Mouse (Mus musculus): ENCODE data around the gene Trim2. TPM values are rescaled to one million over a fixed set of nuclear protein-coding genes. Genes with fewer than 3 reads are reported as not detected.

The Trim2 gene
- total RNA-seq, 2 experiments from 2014 or later, result 6.1 to 9.3 TPM

- ATAC-seq (replicated peaks; ENCODE audit: low FRiP score, low TSS enrichment, poor library complexity, severe bottlenecking), result no peak
Observed at GRCm38 (mm10) chr3:84208917-84209513, 97.7 kb downstream of the Trim2 start.

DNA sequence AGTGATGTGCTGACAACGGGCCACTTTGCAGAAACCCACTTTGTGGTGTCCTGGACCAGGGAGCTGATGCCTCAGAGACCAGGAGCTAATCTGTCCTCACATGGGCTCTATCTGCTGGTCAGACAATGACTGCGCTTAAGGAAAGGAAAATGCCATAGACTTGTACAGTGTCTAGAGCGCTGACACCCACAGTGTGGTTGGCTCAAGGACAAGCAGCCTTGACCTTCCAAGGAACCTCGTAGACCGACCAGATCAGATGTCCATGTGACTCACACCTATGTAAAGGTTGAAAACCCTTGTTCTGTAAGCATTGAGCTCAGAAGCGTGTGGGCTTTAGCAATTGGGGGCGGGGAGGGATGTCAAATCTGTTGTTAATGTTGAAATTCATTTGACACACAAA, 98.2 kb downstream of the Trim2 start:
- no peak for ATAC-seq (replicated peaks; ENCODE audit: low FRiP score, low TSS enrichment, poor library complexity, severe bottlenecking)

DNA sequence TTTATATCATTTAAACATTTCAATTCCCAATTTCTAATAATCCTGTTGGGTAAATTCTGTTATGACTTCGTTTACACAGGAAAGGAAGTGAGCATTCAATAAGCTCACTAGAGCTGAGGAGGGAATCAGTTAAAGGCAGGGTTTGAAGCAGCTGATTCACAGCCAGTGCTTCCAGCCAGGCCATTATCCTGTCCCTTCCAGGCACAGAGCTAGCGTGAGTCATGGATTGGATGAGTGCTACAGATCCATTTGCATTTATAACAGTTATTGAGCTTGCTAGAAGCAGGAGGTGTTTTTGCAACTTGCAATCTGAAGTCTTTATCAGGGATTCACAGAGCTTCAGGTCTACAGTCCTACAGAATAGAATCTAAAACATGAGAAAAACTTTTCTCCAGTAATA, 99.3 kb downstream of the Trim2 start:
- no peak for ATAC-seq (replicated peaks; ENCODE audit: low FRiP score, low TSS enrichment, poor library complexity, severe bottlenecking)

- no peak for ATAC-seq (replicated peaks; ENCODE audit: low FRiP score, low TSS enrichment, poor library complexity, severe bottlenecking)
Observed at GRCm38 (mm10) chr3:84206106-84206505, 100.6 kb downstream of the Trim2 start.

DNA sequence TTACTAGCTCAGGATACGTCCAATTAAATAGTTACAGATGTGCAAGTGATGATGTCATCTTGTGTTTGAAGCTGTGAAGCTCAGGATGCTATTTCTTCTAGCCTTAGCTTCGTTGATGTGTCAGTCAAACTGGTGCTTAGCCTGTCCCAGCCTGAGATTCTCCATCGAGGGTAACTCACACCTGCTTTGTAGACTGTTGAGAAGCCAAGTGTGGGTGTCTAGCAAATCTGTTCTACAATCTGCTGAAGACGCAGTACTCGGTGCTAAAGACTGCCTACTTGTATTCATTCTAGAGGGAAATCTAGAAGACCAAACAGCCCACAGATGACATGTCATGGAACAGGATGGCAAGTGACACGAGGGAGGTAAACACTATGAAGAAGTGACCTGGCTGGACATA, 101.0 kb downstream of the Trim2 start:
- no peak for ATAC-seq (replicated peaks; ENCODE audit: low FRiP score, low TSS enrichment, poor library complexity, severe bottlenecking)

GRCm38 (mm10) chr3:84204640-84205039, 102.0 kb downstream of the Trim2 start:
- no peak for ATAC-seq (replicated peaks; ENCODE audit: low FRiP score, low TSS enrichment, poor library complexity, severe bottlenecking)

GRCm38 (mm10) chr3:84200559-84201420, 105.9 kb downstream of the Trim2 start:
- ATAC-seq (replicated peaks; ENCODE audit: low FRiP score, low TSS enrichment, poor library complexity, severe bottlenecking), result no peak

- no peak for ATAC-seq (replicated peaks; ENCODE audit: low FRiP score, low TSS enrichment, poor library complexity, severe bottlenecking)
Observed at GRCm38 (mm10) chr3:84199516-84199915, 107.2 kb downstream of the Trim2 start.

DNA sequence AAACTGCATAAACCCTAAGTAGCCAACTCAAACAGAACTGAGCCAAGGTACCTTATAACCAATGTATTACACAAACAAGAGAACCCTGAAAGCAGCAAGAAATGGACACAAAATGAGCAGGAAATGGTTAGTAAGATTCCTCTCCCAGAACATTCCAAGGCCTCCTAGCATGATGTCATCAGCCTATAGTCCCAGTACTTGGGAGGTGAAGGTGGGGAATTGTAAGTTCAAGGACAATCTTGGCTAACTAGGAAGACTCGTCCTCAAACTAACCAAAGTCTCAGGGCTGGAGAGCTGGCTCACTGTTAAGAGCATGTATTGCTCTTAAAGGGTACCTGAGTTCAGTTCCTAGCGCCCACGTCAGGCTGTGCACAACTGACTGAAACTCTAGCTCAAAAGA, 108.4 kb downstream of the Trim2 start:
- ATAC-seq (replicated peaks; ENCODE audit: low FRiP score, low TSS enrichment, poor library complexity, severe bottlenecking), result no peak

GRCm38 (mm10) chr3:84193881-84194280, 112.8 kb downstream of the Trim2 start:
- no peak for ATAC-seq (replicated peaks; ENCODE audit: low FRiP score, low TSS enrichment, poor library complexity, severe bottlenecking)

- ATAC-seq (replicated peaks; ENCODE audit: low FRiP score, low TSS enrichment, poor library complexity, severe bottlenecking), result no peak
Observed at GRCm38 (mm10) chr3:84191141-84191881, 115.4 kb downstream of the Trim2 start.

- peak; percentile 61; the same call in 1 of the 2 replicates for ATAC-seq (replicated peaks; ENCODE audit: low FRiP score, low TSS enrichment, poor library complexity, severe bottlenecking)
Observed at GRCm38 (mm10) chr3:84190513-84191061, 116.1 kb downstream of the Trim2 start.

GRCm38 (mm10) chr3:84189629-84190173, 117.0 kb downstream of the Trim2 start:
- ATAC-seq (replicated peaks; ENCODE audit: low FRiP score, low TSS enrichment, poor library complexity, severe bottlenecking), result no peak

DNA sequence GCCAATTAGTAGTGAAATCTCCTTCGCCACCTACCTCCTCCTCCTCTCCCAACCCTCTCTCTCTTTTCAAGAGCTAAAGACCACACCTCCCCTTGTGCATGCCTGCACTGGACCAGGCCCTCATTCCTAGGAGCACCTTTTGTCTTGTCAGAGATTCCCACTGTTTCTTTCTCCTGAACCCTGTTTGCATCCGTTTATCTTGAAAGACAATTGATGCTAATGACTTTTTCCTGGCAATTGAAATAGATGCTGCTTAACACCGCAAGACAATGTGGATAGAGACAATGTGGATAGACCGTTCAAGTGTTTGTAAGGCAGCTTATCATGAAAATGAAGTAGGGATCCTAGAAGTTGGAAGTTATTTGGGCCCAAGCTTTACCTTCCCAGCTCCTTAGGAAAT, 125.0 kb downstream of the Trim2 start:
- ATAC-seq (replicated peaks; ENCODE audit: low FRiP score, low TSS enrichment, poor library complexity, severe bottlenecking), result no peak

DNA sequence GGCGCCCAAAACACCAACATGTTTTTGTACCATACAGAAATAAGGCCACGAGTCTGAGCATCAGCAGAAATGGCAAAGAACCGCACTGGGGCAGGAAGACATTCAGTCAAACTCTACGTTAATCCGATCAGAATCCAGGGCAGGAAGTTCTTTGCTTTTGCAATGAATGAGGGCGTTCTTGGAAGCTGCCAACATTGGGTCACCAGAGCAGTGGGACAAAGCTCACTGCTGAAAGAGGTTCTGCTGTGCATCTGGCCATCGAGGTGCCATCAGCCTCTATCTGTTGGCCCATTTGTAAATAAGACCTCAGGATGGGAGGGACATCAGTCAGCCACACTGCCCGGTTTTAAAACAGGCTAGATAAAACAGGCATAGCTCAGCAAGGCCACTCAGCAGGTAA, 125.6 kb downstream of the Trim2 start:
- no peak for ATAC-seq (replicated peaks; ENCODE audit: low FRiP score, low TSS enrichment, poor library complexity, severe bottlenecking)

GRCm38 (mm10) chr3:84180304-84180703, 126.4 kb downstream of the Trim2 start:
- no peak for ATAC-seq (replicated peaks; ENCODE audit: low FRiP score, low TSS enrichment, poor library complexity, severe bottlenecking)

GRCm38 (mm10) chr3:84177834-84178233, 128.8 kb downstream of the Trim2 start:
- no peak for ATAC-seq (replicated peaks; ENCODE audit: low FRiP score, low TSS enrichment, poor library complexity, severe bottlenecking)

GRCm38 (mm10) chr3:84175337-84176315, 131.1 kb downstream of the Trim2 start:
- peak; percentile 98 for ATAC-seq (replicated peaks; ENCODE audit: low FRiP score, low TSS enrichment, poor library complexity, severe bottlenecking)
